Mouse (Mus musculus) mouse trophoblast stem cell (cell line): ENCODE results near the gene 4930556J24Rik.
"Not testable (repeated sequence)": the region's sequence is repeated elsewhere in the genome, so short reads cannot be mapped to it uniquely, and the experiment has no call there.

Source experiments
- in situ Hi-C, 2 experiments: fragments of 300-500 bp; cut with MseI, MboI; formaldehyde crosslinking; loops; 2 replicates in 1 of 2; 3 replicates in 1 of 2; pipeline ENCODE4 v1.15.1; 2025

The 4930556J24Rik gene

GRCm38 (mm10) chr11:3921281-3921850 lies 55.2 kb downstream of the 4930556J24Rik start:
- in situ Hi-C loops, result no loop called here

- in situ Hi-C loops, result no loop called here
Observed at GRCm38 (mm10) chr11:3920476-3920875, 56.1 kb downstream of the 4930556J24Rik start.

- in situ Hi-C loops, result no loop called here
Observed at GRCm38 (mm10) chr11:3918738-3919137, 57.8 kb downstream of the 4930556J24Rik start.

- in situ Hi-C loops, result no loop called here
Observed at GRCm38 (mm10) chr11:3914109-3914840, 62.3 kb downstream of the 4930556J24Rik start, which contains the start of gene Slc35e4. TSS of gene Slc35e4 (minus strand) at chr11:3914664.

GRCm38 (mm10) chr11:3913316-3914108 lies 63.1 kb downstream of the 4930556J24Rik start:
- in situ Hi-C loops, result no loop called here

- in situ Hi-C loops, result no loop called here
Observed at GRCm38 (mm10) chr11:3912875-3913271, 63.7 kb downstream of the 4930556J24Rik start.

- in situ Hi-C loops, result no loop called here
Observed at GRCm38 (mm10) chr11:3912100-3912874, 64.3 kb downstream of the 4930556J24Rik start.

- in situ Hi-C loops, result not testable (repeated sequence)
Observed at GRCm38 (mm10) chr11:3911440-3911839, 65.1 kb downstream of the 4930556J24Rik start.

GRCm38 (mm10) chr11:3910513-3911310 lies 65.9 kb downstream of the 4930556J24Rik start:
- in situ Hi-C loops, result no loop called here

- in situ Hi-C loops, result no loop called here
Observed at GRCm38 (mm10) chr11:3909236-3909635, 67.3 kb downstream of the 4930556J24Rik start.

- in situ Hi-C loops, result no loop called here
Observed at GRCm38 (mm10) chr11:3905446-3905845, 71.1 kb downstream of the 4930556J24Rik start.

GRCm38 (mm10) chr11:3904673-3905072 lies 71.9 kb downstream of the 4930556J24Rik start:
- in situ Hi-C loops, result no loop called here

- in situ Hi-C loops, result no loop called here
Observed at GRCm38 (mm10) chr11:3903046-3903445, 73.5 kb downstream of the 4930556J24Rik start.

GRCm38 (mm10) chr11:3902516-3902915 lies 74.1 kb downstream of the 4930556J24Rik start:
- in situ Hi-C loops, result no loop called here

GRCm38 (mm10) chr11:3900296-3900695 lies 76.3 kb downstream of the 4930556J24Rik start:
- in situ Hi-C loops, result no loop called here

GRCm38 (mm10) chr11:3895933-3896332 lies 80.6 kb downstream of the 4930556J24Rik start:
- in situ Hi-C loops, result no loop called here

GRCm38 (mm10) chr11:3895458-3895857 lies 81.1 kb downstream of the 4930556J24Rik start:
- in situ Hi-C loops, result no loop called here

GRCm38 (mm10) chr11:3894406-3895281 lies 81.9 kb downstream of the 4930556J24Rik start, which contains the start of the genes 4921536K21Rik and Dusp18:
TSS of gene 4921536K21Rik (minus strand) at chr11:3895098.
TSS of gene Dusp18 (plus strand) at chr11:3895240.
- in situ Hi-C loops, result no loop called here

- in situ Hi-C loops, result no loop called here
Observed at GRCm38 (mm10) chr11:3893970-3894369, 82.6 kb downstream of the 4930556J24Rik start.
